Mouse (Mus musculus) frontal cortex, adult 2 months (tissue): Measurements from ENCODE around the gene Crlf1. TPM values are rescaled to one million over a fixed set of nuclear protein-coding genes. Genes with fewer than 3 reads are reported as not detected.

Experiments used
- DNase-seq, 2 experiments: peaks; one replicate each; pipeline ENCODE4 v3.0.0; 2022; ENCODE audit warnings: low spot score in 1 of 2; ENCODE audit errors: extremely low spot score in 1 of 2
- polyA plus RNA-seq: library from polyadenylated mRNA; depleted of rRNA; stranded (reverse); fragments of >200 nt; gene quantifications from 2 replicates; pipeline ENCODE4 v1.2.3, GENCODE M21; 2012; rRNA removed

Gene Crlf1
- 1.8 and 3.4 TPM in 2 replicates for polyA plus RNA-seq

DNA sequence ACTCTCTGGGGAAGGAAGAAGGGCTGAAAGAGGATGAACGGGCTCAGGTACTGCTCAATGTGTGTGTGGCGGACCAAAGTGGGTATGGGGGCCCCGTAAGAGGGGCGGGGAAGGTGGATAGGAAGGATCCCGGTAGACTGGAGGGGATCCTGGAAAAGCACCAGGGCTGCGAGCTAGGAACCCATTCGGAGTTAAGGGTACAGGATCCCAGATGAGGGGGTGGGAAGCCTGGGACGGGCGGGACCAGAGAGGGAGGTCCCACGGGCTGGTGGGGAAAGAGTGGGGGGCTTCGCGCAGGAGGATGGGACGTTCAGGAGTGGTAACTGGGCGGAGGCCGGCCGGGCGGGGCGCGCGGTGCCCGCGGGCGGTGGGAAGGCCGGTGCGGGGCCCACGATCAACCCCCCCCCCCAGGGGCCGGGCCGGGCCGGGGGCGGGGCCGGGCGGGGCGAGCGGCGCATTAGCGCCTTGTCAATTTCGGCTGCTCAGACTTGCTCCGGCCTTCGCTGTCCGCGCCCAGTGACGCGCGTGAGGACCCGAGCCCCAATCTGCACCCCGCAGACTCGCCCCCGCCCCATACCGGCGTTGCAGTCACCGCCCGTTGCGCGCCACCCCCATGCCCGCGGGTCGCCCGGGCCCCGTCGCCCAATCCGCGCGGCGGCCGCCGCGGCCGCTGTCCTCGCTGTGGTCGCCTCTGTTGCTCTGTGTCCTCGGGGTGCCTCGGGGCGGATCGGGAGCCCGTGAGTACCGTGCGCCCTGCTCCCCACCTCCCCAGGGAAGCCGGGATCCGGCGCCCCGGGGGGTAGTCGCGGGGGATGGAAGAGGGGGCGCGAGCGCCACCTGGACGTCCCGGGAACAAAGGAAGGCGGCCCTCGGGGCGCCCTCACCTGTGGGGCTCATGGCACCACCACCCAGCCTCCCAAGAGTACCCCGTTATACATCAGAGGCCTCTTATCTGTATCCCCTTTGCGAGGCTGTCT is at the start of gene Crlf1:
Crlf1 (plus strand) TSS at position 495 of the 977 bp plus-strand sequence.
- DNase-seq: no peak

- DNase-seq: no peak
Measured at GRCm38 (mm10) chr8:70443326-70443725, 49.6 kb upstream of the Crlf1 start.

GRCm38 (mm10) chr8:70445988-70446387 is 47.0 kb upstream of the Crlf1 start:
- no peak for DNase-seq

- DNase-seq: peak in 1 of 2 experiments; percentile 49
Measured at GRCm38 (mm10) chr8:70447639-70448420, 45.1 kb upstream of the Crlf1 start.

DNA sequence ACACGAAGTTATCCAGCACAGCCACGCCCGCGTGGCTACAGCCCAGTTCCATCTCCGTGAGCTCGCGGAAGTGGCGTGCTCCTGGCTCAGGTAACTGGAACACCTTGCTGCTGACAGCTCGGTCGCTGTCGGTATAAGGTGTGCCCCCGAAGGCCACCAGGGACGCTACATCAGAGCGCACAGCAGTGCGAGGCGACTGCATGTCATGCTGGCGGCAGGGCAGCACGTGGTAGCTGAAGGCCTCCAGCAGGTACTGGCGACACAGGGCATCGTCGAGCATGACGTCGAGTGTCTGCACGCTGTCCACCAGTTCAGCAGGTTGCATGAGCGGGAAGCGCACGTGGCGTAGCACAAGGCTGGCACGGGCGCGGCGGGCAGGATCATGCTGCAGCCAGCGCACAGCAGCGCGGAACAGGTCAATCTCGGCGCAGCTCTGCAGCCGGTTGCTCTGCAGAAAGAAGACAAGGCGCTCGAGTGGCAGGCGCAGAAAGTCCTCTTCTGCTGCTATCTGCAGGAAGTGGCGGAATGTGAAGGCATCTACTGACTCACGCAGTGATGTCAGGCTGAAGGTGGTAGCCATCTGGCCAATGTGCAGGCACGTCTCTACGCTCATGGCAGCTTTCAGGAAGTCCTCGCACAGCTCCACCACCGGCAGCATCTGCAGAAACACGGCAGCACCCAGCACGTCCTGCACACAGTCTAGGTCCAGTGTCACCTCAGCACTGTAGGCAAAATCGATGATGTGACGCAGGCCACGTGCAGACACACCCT is 40.6 kb upstream of the Crlf1 start:
- peak in 1 of 2 experiments; percentile 58 for DNase-seq

GRCm38 (mm10) chr8:70453852-70454251 is 39.1 kb upstream of the Crlf1 start:
- DNase-seq: peak in 1 of 2 experiments; percentile 67

DNA sequence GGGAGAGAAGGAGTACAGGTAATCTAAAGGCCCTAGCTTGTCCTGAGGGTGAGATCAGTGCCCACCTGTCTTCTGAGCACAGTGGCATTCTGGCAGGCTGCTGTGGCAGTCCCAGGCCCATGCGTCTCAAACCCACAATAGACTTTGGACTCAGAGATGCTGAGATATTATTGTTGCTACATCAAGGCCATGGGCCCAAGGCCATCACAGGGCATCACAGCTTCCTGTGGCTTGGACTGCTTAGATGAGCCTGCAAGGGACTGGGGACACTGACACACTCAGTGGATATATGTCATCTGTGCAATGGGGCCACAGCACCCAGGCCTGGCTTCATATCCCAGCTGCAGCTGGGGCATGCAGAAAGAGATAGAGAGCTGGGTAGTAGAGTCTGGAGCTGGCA is 36.0 kb upstream of the Crlf1 start:
- DNase-seq: no peak

DNA sequence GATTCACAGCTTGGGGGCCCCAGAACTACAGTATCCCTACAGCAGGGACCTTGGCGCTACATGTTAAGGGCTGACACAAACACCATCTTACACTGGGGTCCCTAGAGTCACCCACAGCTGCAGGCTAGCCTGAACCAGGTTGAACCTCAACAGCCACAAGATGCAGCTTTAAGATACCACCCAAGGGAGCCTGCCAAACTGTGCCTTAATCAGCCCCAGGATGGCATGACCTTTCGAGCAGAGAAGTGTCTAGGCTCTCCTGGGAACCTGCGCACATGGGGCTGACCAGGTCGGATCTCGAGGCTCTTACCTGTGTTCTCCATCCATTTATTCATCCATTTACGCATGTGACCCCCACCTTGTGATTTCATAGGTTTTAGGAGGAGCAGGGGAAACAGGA is 35.1 kb upstream of the Crlf1 start:
- no peak for DNase-seq

DNA sequence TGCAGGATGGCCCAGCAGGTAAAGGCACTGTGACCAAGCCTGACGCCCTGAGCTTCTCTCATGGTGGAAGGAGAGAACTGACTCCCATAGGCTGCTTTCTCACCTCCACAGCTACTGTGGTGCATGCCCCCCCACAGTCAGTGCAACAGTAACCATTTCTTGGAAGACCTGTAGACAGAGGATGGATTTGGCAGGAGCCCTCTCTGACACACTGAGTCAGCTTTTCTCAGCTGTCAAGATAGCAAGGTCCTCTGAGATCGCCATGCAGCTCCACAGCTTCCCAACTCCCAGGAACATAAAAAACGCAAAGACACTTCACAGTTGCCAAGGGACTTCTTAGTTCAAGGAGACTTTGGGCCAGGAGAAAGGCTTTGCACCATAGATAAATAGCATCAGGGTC is 34.5 kb upstream of the Crlf1 start:
- DNase-seq: no peak

GRCm38 (mm10) chr8:70459636-70460035 is 33.3 kb upstream of the Crlf1 start:
- DNase-seq: no peak

DNA sequence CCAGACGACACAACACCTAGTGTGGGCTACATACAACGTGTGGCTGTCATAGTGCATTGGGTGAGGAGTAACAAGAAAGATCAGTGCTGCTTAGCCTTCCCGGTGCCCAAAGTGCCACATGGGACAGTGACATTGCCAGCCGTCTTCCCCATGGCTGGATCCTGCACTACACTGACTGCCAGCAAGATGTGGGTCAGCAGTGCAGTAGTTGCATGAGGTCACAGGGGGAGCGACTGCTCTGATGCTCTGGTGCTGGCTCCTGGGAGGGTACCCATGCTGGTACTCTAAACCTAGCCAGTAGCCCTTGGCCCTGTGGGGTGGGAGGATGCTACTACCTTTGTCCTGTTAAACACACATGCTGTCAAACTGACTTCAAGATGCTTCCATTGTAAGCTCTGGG is 32.8 kb upstream of the Crlf1 start:
- DNase-seq: no peak

DNA sequence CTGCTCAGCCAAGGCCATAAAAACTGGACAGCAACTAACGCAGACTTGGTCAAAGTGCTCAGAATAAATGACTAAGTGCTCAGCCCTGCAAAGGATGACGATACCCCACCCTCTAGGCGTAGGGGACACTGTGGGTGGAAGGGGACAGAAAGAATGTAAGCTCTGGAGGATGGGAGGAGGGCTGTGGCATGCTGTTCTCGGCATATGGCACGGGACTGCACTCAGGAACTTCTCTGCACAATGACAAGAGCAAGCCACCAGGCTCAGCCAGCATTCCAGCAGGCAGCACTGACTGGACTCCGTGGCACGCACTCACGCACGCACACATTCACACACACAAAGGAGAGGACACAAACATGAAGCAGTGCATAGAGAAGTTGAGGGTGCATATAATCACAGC is 32.4 kb upstream of the Crlf1 start:
- no peak for DNase-seq

- no peak for DNase-seq
Measured at GRCm38 (mm10) chr8:70461765-70462515, 31.0 kb upstream of the Crlf1 start.

DNA sequence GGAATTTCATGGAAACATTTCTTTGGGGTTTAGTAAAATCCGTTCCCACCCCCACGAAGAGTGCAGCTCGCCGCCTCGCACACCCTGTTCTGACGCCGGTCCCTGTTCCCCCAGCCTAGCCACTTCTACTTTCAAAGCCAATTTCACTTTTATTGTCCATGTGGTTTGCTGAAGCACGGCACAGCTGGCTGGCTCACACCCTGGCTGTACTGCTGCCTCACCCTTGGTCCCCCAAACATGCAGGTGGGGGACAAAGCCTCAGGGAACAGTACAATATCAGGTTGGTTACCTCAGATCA is 30.5 kb upstream of the Crlf1 start:
- peak in 1 of 2 experiments; percentile 42 for DNase-seq

DNA sequence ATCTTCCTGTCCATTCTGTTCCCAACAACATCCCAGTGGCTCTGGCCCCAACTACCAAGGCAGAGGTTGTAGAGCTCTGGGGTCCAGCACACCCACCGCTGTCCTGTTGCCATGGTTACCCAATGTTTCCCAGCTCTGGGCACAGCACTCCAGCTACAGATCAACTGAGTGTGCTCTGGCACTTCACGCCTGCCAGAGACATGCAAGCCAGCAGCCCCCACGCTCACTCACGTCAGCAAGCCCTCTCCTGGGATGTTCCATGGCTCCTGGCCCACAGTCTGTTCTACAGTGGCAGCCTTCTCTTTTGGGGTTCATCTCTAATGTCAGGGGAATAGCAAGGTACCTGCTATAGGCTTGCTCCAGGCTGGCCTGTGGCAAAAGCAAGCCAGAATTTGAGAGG is 29.7 kb upstream of the Crlf1 start:
- DNase-seq: peak; percentile 58 to 84

GRCm38 (mm10) chr8:70464162-70464561 is 28.8 kb upstream of the Crlf1 start:
- no peak for DNase-seq

DNA sequence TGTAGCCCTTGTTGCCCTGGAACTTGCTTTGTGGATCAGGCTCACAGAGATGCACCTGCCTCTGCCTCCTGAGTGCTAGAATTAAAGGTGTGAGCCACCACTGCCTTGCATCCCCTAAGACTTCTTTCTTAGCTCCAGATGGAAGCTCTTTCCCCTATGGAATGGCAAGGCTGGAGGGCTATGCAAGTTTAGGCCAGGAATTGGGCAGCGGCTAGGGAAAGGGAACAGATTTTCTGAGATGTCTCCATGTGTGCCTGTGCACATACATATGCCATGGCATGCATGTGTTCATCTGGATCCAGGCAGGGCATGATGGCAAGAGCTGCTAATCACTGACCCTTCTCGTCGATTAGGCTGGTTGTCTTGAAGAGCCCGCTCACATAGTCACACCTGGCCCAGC is 27.3 kb upstream of the Crlf1 start:
- DNase-seq: no peak

DNA sequence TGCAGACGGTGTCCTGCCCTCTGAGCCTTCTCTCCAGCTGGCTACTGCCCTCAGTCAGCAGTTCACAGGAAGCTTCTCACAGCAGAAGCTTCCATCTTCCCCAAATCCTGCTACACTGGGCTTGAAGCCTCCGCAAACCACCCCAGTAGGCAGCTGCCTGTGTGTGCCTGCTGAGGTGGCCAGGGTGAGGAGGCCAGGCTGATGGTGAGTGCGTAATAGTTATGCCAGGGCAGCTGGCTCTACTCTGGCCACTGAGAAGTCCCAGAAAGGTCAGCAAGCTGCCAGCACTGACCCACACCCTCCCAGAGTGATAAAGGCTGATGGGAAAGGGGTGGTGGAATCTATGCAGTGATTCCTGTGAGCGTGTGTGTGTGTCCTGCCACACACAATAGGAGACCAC is 26.7 kb upstream of the Crlf1 start:
- DNase-seq: no peak

DNA sequence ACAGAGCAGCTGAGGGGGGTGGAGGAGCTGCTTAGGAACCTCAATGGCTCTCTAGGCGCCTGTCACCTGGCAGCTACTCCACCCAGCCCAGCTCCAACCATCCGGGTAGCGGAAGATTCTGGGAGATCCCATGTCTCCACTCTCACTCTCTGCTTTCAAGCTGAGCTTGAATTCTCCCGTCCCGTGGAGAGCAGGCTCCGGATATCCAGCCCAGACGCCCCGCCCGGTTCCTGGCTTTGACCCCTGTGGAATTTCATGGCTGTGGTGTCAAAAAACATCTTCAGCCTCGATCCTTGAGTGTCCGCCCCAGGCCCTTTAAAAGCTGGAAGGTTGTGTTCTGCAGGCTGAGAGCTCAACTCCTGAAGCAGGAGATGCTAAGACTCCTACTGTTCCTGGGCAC is 26.2 kb upstream of the Crlf1 start:
- DNase-seq: no peak

DNA sequence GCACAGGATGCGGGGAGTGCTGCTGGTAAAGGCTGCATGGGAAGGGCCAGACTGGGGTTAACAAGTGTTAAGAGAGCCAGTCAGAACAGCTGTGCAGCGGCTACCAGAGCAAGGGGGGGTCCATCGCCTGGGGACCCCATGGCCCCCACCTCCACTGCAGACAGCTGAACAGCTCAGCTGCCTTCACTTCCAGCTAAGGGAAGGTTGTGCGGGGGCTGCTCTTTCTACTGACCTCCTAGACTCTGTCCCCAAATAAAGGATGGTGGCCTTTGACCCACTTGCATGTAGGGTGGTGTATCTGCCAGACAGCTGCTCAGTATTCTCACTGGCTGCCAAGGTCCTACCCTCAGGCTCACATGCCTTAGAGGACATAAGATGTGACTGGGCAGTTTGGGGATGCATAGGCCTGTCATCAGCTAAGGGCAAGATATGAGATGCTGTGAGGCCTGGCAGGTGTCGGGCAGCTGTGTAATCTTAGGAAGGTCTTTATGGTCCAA is 25.7 kb upstream of the Crlf1 start:
- no peak for DNase-seq
